Mouse (Mus musculus) embryonic facial prominence, embryonic 14.5 days (tissue): ENCODE results near the gene Ing5. TPM values are rescaled to one million over a fixed set of nuclear protein-coding genes. Genes with fewer than 3 reads are reported as not detected.

Experiments used
- ATAC-seq: fragments of 200-750 bp; cut with Nextera tagmentation; 2 replicates; pipeline ENCODE4 v1.8.0; 2017; ENCODE audit warnings: low read depth, moderate number of reproducible peaks, moderate TSS enrichment
- DNase-seq: peaks from one replicate; pipeline ENCODE4 v3.0.0-alpha.2; 2015; ENCODE audit warnings: low spot score
- H3K27ac ChIP-seq: fragments of 300-500 bp; sonication (generic); replicated peaks from 2 replicates; pipeline ENCODE4 v1.5.1; 2014; ENCODE audit warnings: low read depth, mild to moderate bottlenecking, low read length, moderate library complexity
- H3K27me3 ChIP-seq: fragments of 300-500 bp; sonication (generic); replicated peaks from 2 replicates; pipeline ENCODE4 v1.6.1; 2014; ENCODE audit warnings: low read length; ENCODE audit not compliant: control insufficient read depth, insufficient read depth
- H3K36me3 ChIP-seq: fragments of 300-500 bp; sonication (generic); 2 replicates; pipeline ENCODE4 v1.6.1; 2014; ENCODE audit warnings: low read length, mixed read lengths; ENCODE audit not compliant: control insufficient read depth, insufficient read depth
- H3K4me1 ChIP-seq: fragments of 300-500 bp; sonication (generic); 2 replicates; pipeline ENCODE4 v1.6.1; 2014; ENCODE audit warnings: antibody characterized with exemption, low read length; ENCODE audit not compliant: control insufficient read depth, insufficient read depth
- H3K4me2 ChIP-seq: fragments of 300-500 bp; sonication (generic); 2 replicates; pipeline ENCODE4 v1.6.1; 2014; ENCODE audit warnings: low read depth, mild to moderate bottlenecking, low read length, moderate library complexity, mixed read lengths
- H3K4me3 ChIP-seq: fragments of 300-500 bp; sonication (generic); 2 replicates; pipeline ENCODE4 v1.5.1; 2014; ENCODE audit warnings: low read depth, mild to moderate bottlenecking, low read length
- H3K9ac ChIP-seq: fragments of 300-500 bp; sonication (generic); 2 replicates; pipeline ENCODE4 v1.6.1; 2014; ENCODE audit warnings: low read depth, mild to moderate bottlenecking, low read length, moderate library complexity, mixed read lengths
- H3K9me3 ChIP-seq: fragments of 300-500 bp; sonication (generic); 2 replicates; pipeline ENCODE4 v1.6.1; 2016; ENCODE audit warnings: low read length; ENCODE audit not compliant: control insufficient read depth
- WGBS: fragments of 180-500 bp; shearing (Covaris S2); extraction: QIAGEN DNeasy Blood & Tissue Kit; methylation state at CpG from one replicate; pipeline ENCODE4 v1.1.7; 2014; 5-methylcytosine and 5-hydroxymethylcytosine counted together
- polyA plus RNA-seq: library from polyadenylated mRNA; unstranded; fragments of >200 nt; fragmentation: Nextera tagmentation; extraction: Ambion mirVana; gene quantifications from 2 replicates; pipeline ENCODE4 v1.2.1, GENCODE M21; 2014

Ing5 gene
- polyA plus RNA-seq, 1 experiment from 2014 or later: 12.4 TPM

DNA sequence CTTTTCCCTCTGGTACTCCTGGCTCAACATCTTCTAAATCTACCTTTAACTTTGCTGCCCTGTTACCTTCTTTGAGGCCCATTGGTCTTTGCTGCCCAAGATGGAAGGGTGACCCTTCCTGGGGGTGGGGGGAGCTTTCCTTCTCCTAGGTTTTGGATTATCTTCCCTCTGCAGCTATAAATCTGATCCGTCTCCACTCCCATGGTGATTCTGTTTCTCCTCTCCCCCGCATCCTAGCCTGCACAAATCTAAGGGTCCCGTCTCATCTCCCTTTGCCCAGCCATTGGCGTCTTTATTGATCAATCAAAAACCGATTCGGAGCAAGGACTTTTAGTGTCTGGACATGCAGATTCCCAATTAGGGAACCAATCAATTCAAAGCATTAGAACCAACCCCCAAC lies 36.2 kb upstream of the Ing5 start:
- ATAC-seq: no peak
- Histone ChIP-seq H3K27me3 (no peaks in the 10 kb centered on the region), H3K4me2 (no peak overlapping the region), H3K4me1 (no peaks in the 10 kb centered on the region), H3K4me3 (no peak overlapping the region), H3K27ac (no peak overlapping the region), H3K36me3 (peaks cover 25% of the 10 kb centered on the region), H3K9ac (no peak overlapping the region), H3K9me3 (no peaks in the 10 kb centered on the region)
- DNase-seq: no peak
- 89% methylated on average over 6 of the region's 6 CpGs for WGBS

- 96% methylated on average over 3 of the region's 3 CpGs for WGBS
- Histone ChIP-seq H3K4me3 (no peak overlapping the region), H3K4me2 (no peak overlapping the region), H3K36me3 (peaks cover 44% of the 10 kb centered on the region), H3K9ac (no peak overlapping the region), H3K9me3 (no peaks in the 10 kb centered on the region), H3K4me1 (no peaks in the 10 kb centered on the region), H3K27me3 (no peaks in the 10 kb centered on the region), H3K27ac (no peak overlapping the region)
- no peak for DNase-seq
- ATAC-seq: no peak
Measured at GRCm38 (mm10) chr1:93769901-93770300, 33.9 kb upstream of the Ing5 start.

DNA sequence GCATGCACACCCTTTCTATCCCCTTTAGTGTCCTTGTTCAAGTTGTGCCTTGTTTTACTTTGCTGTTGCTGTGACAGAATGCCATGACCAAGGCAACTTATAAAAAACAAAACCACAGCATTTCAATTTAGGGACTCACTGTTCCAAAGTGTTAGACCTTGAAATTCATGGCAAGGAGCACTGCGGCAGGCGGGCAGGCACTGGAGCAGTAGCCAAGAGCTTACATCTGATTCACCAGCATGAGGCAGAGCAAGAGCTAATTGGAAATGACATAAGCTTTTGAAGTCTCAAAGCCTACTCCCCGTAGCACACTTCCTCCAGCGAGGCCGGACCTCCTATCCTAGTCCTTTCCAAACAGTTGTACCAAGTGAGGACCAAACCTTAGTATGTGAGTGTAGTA lies 27.1 kb upstream of the Ing5 start:
- no peaks in the 10 kb centered on the region for H3K27me3 ChIP-seq
- no peaks in the 10 kb centered on the region for H3K9me3 ChIP-seq
- H3K9ac ChIP-seq: no peak overlapping the region
- no peak for ATAC-seq
- no peak overlapping the region for H3K4me3 ChIP-seq
- DNase-seq: no peak
- no peak overlapping the region for H3K4me2 ChIP-seq
- WGBS: 77% methylated on average over 5 of the region's 5 CpGs
- peaks cover 79% of the 10 kb centered on the region for H3K36me3 ChIP-seq
- no peak overlapping the region for H3K27ac ChIP-seq
- H3K4me1 ChIP-seq: no peaks in the 10 kb centered on the region

DNA sequence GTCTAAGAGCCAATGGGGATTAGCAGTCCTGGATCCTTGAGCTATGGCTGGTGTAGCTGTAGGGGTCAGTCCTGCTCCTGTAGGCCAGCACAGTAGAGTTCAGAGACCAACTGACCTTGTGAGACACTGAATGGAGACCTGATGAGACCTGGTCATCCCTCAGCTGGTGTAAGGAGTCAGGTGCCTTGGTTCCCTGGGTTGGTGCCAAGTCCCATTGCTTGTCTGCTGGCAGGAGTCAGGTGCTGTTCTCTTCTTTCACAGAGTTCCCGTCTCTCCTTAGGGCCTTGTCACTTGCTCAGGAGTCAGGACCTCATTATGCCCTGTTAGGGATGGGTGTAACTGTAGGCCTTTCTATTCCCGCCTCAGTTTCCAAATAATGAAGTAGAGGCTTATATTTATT lies 16.9 kb upstream of the Ing5 start:
- DNase-seq (no peak), ATAC-seq (peak; percentile 12; the same call in 1 of the 2 replicates)
- H3K36me3 ChIP-seq: peaks cover 87% of the 10 kb centered on the region
- H3K9ac ChIP-seq: no peak overlapping the region
- 86% methylated on average over 2 of the region's 2 CpGs for WGBS
- no peak overlapping the region for H3K27ac ChIP-seq
- no peak overlapping the region for H3K4me2 ChIP-seq
- H3K4me3 ChIP-seq: no peak overlapping the region
- H3K9me3 ChIP-seq: no peaks in the 10 kb centered on the region
- no peaks in the 10 kb centered on the region for H3K4me1 ChIP-seq
- H3K27me3 ChIP-seq: no peaks in the 10 kb centered on the region

DNA sequence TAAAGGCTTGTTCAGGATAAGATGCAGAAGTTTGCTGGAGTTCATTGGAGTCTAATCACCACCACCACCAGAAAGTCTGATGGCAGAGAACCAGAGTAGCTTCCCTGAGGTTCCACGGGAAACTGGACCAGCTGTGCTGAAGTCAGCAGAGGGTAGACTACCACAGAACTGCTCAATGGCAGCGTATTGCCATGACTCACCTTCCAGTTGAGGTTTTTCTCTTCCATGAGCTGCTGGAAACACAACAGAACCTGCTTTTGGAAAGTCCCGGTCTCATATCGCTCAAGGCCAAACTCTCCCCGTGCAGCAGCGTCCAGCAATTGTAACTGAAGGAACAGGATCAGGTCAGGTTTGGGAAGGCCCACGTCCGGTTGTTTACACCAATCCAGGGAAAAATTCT lies 9.2 kb upstream of the Ing5 start:
- DNase-seq (no peak), ATAC-seq (no peak)
- Histone ChIP-seq H3K4me2 (no peak overlapping the region), H3K27ac (no peak overlapping the region), H3K9ac (no peak overlapping the region), H3K36me3 (peaks cover 88% of the 10 kb centered on the region), H3K4me1 (no peaks in the 10 kb centered on the region), H3K9me3 (no peaks in the 10 kb centered on the region), H3K27me3 (no peaks in the 10 kb centered on the region), H3K4me3 (no peak overlapping the region)
- WGBS: 92% methylated on average over 8 of the region's 8 CpGs

DNA sequence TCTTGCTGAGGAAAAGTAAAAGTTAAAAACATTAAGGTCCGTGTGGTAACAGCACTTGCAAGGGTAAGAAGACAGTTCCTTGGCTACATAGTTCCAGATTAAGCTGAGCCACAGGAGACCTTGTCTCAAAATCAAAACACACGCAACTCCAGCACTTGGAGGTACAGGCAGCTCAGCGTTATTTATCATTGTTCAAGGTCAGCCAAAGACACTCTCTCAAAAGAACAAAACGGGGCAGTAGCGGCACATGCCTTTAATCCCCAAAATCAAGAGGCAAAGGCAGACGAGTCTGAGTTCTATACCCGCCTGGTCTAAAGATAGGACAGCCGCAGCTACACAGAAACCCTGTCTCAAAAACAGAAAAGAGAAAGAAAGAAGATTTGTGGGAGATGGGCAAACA lies 7.9 kb upstream of the Ing5 start:
- no peak for ATAC-seq
- H3K9me3 ChIP-seq: no peaks in the 10 kb centered on the region
- H3K9ac ChIP-seq: no peak overlapping the region
- no peak for DNase-seq
- peaks cover under 1% of the 10 kb centered on the region for H3K4me1 ChIP-seq
- no peak overlapping the region for H3K27ac ChIP-seq
- 87% methylated on average over 8 of the region's 8 CpGs for WGBS
- no peak overlapping the region for H3K4me3 ChIP-seq
- no peak overlapping the region for H3K4me2 ChIP-seq
- H3K36me3 ChIP-seq: peaks cover 86% of the 10 kb centered on the region
- H3K27me3 ChIP-seq: no peaks in the 10 kb centered on the region

DNA sequence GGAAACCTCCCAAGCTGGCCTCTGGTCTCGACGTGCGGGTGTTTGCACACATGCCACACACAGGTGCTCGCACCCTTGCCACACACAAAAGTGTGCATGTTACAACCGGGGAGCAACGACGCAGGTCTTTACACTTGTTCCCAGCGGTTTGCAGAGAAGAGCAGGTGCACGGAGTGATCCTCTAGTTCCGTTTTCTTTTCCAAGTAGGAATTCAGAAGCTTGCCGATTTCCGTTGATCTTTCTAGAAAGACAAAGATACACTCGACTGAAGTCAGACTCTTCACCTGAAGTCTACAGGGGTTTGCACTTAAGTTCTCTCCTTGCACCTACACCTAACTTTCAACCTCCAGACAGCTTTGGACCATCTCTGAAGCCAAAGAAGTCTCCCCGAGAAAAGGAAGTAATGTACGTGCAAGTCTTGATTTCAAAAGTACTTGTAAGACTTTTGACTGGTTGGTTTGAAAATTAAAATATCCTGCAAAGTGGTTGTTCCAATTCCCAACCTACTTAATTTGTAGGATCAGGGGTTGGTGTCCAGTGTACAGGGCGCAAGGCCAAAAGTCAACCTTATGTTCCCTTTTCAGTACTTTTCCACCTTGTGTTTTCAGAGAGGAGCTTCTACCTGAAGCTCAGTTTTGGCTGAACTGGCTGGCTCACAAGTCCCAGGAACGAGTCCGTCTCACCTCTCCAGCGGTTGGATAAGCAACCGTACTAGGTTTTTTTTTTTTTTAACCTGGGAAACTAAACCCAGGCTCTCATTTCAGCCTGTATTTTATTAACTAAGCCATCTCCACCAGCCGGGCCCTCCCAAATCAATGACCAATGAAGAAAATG lies 2.9 kb upstream of the Ing5 start:
- Histone ChIP-seq H3K27me3 (no peaks in the 10 kb centered on the region), H3K4me3 (peak overlapping the region; percentile 83), H3K4me1 (peaks cover 14% of the 10 kb centered on the region), H3K27ac (peak overlapping the region; percentile 89), H3K9me3 (no peaks in the 10 kb centered on the region), H3K36me3 (peaks cover 41% of the 10 kb centered on the region), H3K4me2 (peak overlapping the region; percentile 94), H3K9ac (peak overlapping the region; percentile 84)
- WGBS: 73% methylated on average over 21 of the region's 21 CpGs
- DNase-seq (no peak), ATAC-seq (no peak)

DNA sequence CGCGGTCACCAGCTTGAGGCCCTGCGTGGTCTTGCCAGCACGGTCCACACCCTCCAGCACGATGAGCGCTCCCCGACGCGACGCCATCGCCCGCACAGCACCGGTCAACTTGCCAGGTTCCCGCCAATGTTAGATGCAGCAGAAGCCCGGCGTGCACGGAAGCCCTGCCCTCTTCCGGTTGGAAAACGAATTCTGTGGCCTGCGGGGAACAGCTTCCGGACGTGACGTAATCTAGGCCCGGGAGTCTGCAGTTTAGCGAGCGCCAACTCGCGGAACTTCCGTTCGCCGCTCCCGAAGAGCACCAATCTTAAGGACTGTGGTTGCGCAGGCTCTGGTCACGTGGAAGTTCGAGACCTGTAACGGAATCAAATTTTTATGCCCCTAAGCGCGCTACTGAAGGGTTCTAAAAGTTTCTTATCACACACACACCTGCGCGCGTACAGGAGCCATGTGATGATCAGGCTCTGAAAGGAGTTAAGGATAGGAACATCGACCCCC lies 2.0 kb upstream of the Ing5 start, which contains the start of gene Dtymk:
TSS of gene Dtymk (minus strand) at position 194 of the 498 bp plus-strand sequence.
- under 1% methylated on average over 33 of the region's 42 CpGs for WGBS

DNA sequence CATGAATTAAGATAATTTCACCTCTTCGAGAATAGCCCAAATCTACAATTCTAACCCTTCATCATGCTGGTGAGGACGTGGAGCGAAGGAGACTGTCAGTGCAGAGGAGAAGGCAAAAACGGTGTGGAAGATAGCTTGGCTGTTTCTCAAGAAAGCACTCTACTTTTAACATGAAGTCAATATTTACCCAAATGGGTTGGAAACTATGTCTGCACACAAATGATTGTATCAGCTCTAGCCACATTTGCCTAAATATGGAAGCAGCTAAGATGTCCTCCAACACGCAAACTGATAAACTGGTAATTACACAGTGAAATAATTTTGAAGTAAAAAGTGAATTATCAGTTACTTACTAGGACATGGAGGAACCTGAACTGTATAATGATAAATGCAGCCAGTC lies 994 bp upstream of the Ing5 start:
- peak overlapping the region; percentile 80 for H3K4me3 ChIP-seq
- WGBS: 88% methylated on average over 5 of the region's 5 CpGs

More for the DNA sequence above, 2.0 kb upstream of the Ing5 start, which contains the start of gene Dtymk:
- Histone ChIP-seq H3K9ac (peak within 1 kb of the TSS; percentile 84), H3K27ac (peak within 1 kb of the TSS; percentile 89), H3K27me3 (no peaks in the 10 kb centered on the region), H3K36me3 (peaks cover 50% of the 10 kb centered on the region), H3K4me2 (peak within 1 kb of the TSS; percentile 94), H3K9me3 (no peaks in the 10 kb centered on the region), H3K4me3 (peak within 1 kb of the TSS; percentile 83), H3K4me1 (peaks cover 14% of the 10 kb centered on the region)
- DNase-seq: peak; percentile 99
- peak; percentile 66 for ATAC-seq

More for the DNA sequence above, 994 bp upstream of the Ing5 start:
- H3K4me2 ChIP-seq: peak overlapping the region; percentile 94
- DNase-seq (no peak), ATAC-seq (no peak)
- peaks cover 46% of the 10 kb centered on the region for H3K36me3 ChIP-seq
- H3K27me3 ChIP-seq: no peaks in the 10 kb centered on the region
- H3K9me3 ChIP-seq: no peaks in the 10 kb centered on the region
- no peak overlapping the region for H3K9ac ChIP-seq
- H3K27ac ChIP-seq: peak overlapping the region; percentile 97
- peaks cover 14% of the 10 kb centered on the region for H3K4me1 ChIP-seq
